Mouse (Mus musculus) B cell, adult 67 days (primary cell): Measurements from ENCODE around the gene Gm21789. TPM values are rescaled to one million over a fixed set of nuclear protein-coding genes. Genes with fewer than 3 reads are reported as not detected.

Experiments used
- total RNA-seq, 2 experiments: library from RNA; stranded (reverse); gene quantifications; 4 replicates each; pipeline ENCODE4 v1.2.4; 2023

Gm21789 gene
- not detected for total RNA-seq

DNA sequence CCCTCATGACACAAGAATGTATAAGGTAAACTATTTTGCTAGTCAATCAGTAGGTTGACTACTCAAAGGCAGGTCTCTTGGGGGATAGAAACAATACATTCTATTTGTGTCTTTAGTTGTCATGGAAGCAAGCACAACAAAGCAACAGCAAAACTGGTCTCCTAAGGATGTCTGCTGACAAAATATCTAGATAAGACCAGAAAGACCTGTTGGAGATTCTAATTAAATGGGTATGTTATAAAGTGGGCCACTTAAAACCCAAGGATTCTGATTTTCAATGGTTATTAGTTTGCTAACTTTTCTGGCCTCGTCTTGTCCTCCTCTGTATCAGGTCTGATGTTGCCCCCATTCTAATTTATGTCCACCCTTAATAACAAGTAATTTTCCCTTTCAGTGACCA is at the start of gene Gm21789:
TSS of gene Gm21789 (plus strand) at position 301 of the 400 bp plus-strand sequence.

DNA sequence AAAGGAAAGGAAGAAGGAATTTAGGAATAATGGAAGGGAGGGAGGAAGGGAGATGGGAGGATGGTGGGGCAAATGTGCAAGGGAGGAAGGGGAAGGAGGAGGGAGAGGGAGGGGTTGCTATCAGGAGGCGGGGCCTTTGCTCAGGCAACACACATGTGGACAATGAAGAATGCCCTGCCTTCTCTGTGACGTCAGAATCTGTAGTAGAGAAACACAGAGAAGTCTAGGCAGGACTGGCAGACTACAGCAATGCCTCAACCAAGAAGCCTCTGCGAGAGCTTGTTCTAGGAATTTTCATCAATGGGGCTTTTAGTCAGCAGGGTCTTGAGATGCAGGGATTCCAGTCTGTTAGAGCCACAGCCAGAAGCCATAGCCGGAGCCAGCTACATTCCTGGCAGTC is 47.2 kb upstream of the Gm21789 start, which contains the start of gene Btbd35f30:
TSS of gene Btbd35f30 (plus strand) at position 301 of the 400 bp plus-strand sequence.

DNA sequence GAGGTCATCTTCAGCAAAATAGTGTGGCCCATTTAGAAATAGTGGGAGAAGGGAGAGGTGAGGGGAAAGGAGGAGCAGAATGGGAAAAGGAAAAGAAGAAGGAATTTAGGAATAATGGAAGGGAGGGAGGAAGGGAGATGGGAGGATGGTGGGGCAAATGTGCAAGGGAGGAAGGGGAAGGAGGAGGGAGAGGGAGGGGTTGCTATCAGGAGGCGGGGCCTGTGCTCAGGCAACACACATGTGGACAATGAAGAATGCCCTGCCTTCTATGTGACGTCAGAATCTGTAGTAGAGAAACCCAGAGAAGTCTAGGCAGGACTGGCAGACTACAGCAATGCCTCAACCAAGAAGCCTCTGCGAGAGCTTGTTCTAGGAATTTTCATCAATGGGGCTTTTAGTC is 32.0 kb downstream of the Gm21789 start, which contains the start of gene Btbd35f5:
TSS of gene Btbd35f5 (plus strand) at position 301 of the 400 bp plus-strand sequence.

Other genes starting within 250 kb of the Gm21789 start
- not detected for gene Btbd35f21, start 215.7 kb upstream of the Gm21789 start, total RNA-seq
- not detected for gene Btbd35f30, start 47.1 kb upstream of the Gm21789 start, total RNA-seq
- not detected for gene Btbd35f5, start 32.1 kb downstream of the Gm21789 start, total RNA-seq